Mouse (Mus musculus): ENCODE results near the gene Krt25.

DNA sequence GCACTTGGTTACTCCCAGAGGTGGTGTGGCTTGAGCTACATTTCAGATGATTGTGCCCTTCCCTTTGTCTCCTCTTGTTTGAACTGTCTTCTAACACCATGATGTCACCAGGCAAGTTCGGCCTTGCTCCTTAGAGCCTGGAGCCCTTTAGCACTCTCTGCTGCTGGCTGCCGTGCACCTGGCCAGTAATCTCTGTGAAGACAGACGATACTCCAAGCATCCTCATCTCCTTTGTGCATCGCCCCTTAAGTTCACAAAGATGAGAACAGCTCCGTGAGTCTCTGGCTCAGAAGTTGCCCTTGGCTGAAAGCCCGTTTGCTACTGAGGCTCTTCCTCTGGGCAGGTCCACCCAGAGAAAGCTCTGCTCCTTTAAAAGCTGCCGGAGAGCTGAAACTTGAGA is 46.0 kb downstream of the Krt25 start:
- TF ChIP-seq CTCF (IDR thresholded peaks at IDR 0.05; ENCODE audit: borderline replicate concordance, control insufficient read depth, extremely low read depth, insufficient read depth, low read length, poor library complexity) (no peak), POLR2A (IDR thresholded peaks at IDR 0.05; ENCODE audit: control insufficient read depth, extremely low read depth, insufficient read depth, low read length, poor library complexity) (no peak)

Measured in thymus, adult 2 months (tissue).